Mouse (Mus musculus): ENCODE data around the gene Tmtc4. TPM values are rescaled to one million over a fixed set of nuclear protein-coding genes. Genes with fewer than 3 reads are reported as not detected.
A peak's percentile ranks its signal among the peaks of the same experiment; 100 is the strongest.

Gene Tmtc4
- polyA plus RNA-seq, 1 experiment from 2014 or later: 48.0 TPM

- WGBS: 89% methylated on average over 1 of the region's 1 CpGs
- H3K36me3 ChIP-seq (ENCODE audit: control insufficient read depth, insufficient read depth, low read length): no peaks in the 10 kb centered on the region; the same call in 1 of the 2 replicates
- H3K4me3 ChIP-seq (ENCODE audit: low read depth, low read length): no peak overlapping the region
- no peak overlapping the region for H3K27ac ChIP-seq (ENCODE audit: low read length)
- no peaks in the 10 kb centered on the region for H3K9me3 ChIP-seq (replicated peaks; ENCODE audit: control insufficient read depth, low read length, poor library complexity, severe bottlenecking)
- no peak overlapping the region for H3K4me2 ChIP-seq (ENCODE audit: low read length)
- H3K9ac ChIP-seq (ENCODE audit: low read depth, low read length): no peak overlapping the region
- H3K27me3 ChIP-seq (ENCODE audit: control insufficient read depth, insufficient read depth, low read depth, low read length): no peaks in the 10 kb centered on the region
- peaks cover 14% of the 10 kb centered on the region for H3K4me1 ChIP-seq (ENCODE audit: control insufficient read depth, insufficient read depth, low read length)
- no peak for ATAC-seq
Observed at GRCm38 (mm10) chr14:122887278-122887677, 96.6 kb downstream of the Tmtc4 start.

- no peaks in the 10 kb centered on the region for H3K27me3 ChIP-seq (ENCODE audit: control insufficient read depth, insufficient read depth, low read depth, low read length)
- no peaks in the 10 kb centered on the region for H3K36me3 ChIP-seq (ENCODE audit: control insufficient read depth, insufficient read depth, low read length)
- no peak overlapping the region for H3K4me2 ChIP-seq (ENCODE audit: low read length)
- no peak overlapping the region for H3K27ac ChIP-seq (ENCODE audit: low read length)
- no peaks in the 10 kb centered on the region for H3K9me3 ChIP-seq (replicated peaks; ENCODE audit: control insufficient read depth, low read length, poor library complexity, severe bottlenecking)
- ATAC-seq: no peak
- WGBS: 87% methylated on average over 7 of the region's 7 CpGs
- H3K4me3 ChIP-seq (ENCODE audit: low read depth, low read length): no peak overlapping the region
- H3K4me1 ChIP-seq (ENCODE audit: control insufficient read depth, insufficient read depth, low read length): peaks cover 16% of the 10 kb centered on the region
- no peak overlapping the region for H3K9ac ChIP-seq (ENCODE audit: low read depth, low read length)
Observed at GRCm38 (mm10) chr14:122885893-122886292, 97.9 kb downstream of the Tmtc4 start.

GRCm38 (mm10) chr14:122883821-122884584, 99.8 kb downstream of the Tmtc4 start:
- H3K9ac ChIP-seq (ENCODE audit: low read depth, low read length): no peak overlapping the region
- peak; percentile 46; the same call in 1 of the 2 replicates for ATAC-seq
- no peaks in the 10 kb centered on the region for H3K27me3 ChIP-seq (ENCODE audit: control insufficient read depth, insufficient read depth, low read depth, low read length)
- no peaks in the 10 kb centered on the region for H3K36me3 ChIP-seq (ENCODE audit: control insufficient read depth, insufficient read depth, low read length)
- H3K27ac ChIP-seq (ENCODE audit: low read length): no peak overlapping the region
- peaks cover 16% of the 10 kb centered on the region for H3K4me1 ChIP-seq (ENCODE audit: control insufficient read depth, insufficient read depth, low read length)
- no peaks in the 10 kb centered on the region for H3K9me3 ChIP-seq (replicated peaks; ENCODE audit: control insufficient read depth, low read length, poor library complexity, severe bottlenecking)
- no peak overlapping the region for H3K4me2 ChIP-seq (ENCODE audit: low read length)
- WGBS: 27% methylated on average over 10 of the region's 10 CpGs
- no peak overlapping the region for H3K4me3 ChIP-seq (ENCODE audit: low read depth, low read length)

GRCm38 (mm10) chr14:122883410-122883806, 100.4 kb downstream of the Tmtc4 start:
- Histone ChIP-seq H3K9ac (ENCODE audit: low read depth, low read length) (no peak overlapping the region), H3K9me3 (replicated peaks; ENCODE audit: control insufficient read depth, low read length, poor library complexity, severe bottlenecking) (no peaks in the 10 kb centered on the region), H3K36me3 (ENCODE audit: control insufficient read depth, insufficient read depth, low read length) (no peaks in the 10 kb centered on the region), H3K4me1 (ENCODE audit: control insufficient read depth, insufficient read depth, low read length) (peaks cover 16% of the 10 kb centered on the region), H3K27ac (ENCODE audit: low read length) (no peak overlapping the region; the same call in 1 of the 2 replicates), H3K4me2 (ENCODE audit: low read length) (no peak overlapping the region), H3K4me3 (ENCODE audit: low read depth, low read length) (no peak overlapping the region), H3K27me3 (ENCODE audit: control insufficient read depth, insufficient read depth, low read depth, low read length) (no peaks in the 10 kb centered on the region)
- 43% methylated on average over 4 of the region's 4 CpGs for WGBS
- ATAC-seq: peak; percentile 51

GRCm38 (mm10) chr14:122882795-122883409, 100.9 kb downstream of the Tmtc4 start:
- no peaks in the 10 kb centered on the region for H3K36me3 ChIP-seq (ENCODE audit: control insufficient read depth, insufficient read depth, low read length)
- 49% methylated on average over 7 of the region's 7 CpGs for WGBS
- no peak overlapping the region for H3K4me3 ChIP-seq (ENCODE audit: low read depth, low read length)
- H3K27ac ChIP-seq (ENCODE audit: low read length): peak overlapping the region; percentile 7; the same call in 1 of the 2 replicates
- no peaks in the 10 kb centered on the region for H3K27me3 ChIP-seq (ENCODE audit: control insufficient read depth, insufficient read depth, low read depth, low read length)
- H3K4me1 ChIP-seq (ENCODE audit: control insufficient read depth, insufficient read depth, low read length): peaks cover 16% of the 10 kb centered on the region
- peak; percentile 46 for ATAC-seq
- no peak overlapping the region for H3K4me2 ChIP-seq (ENCODE audit: low read length)
- H3K9me3 ChIP-seq (replicated peaks; ENCODE audit: control insufficient read depth, low read length, poor library complexity, severe bottlenecking): no peaks in the 10 kb centered on the region
- H3K9ac ChIP-seq (ENCODE audit: low read depth, low read length): no peak overlapping the region

GRCm38 (mm10) chr14:122882201-122882639, 101.6 kb downstream of the Tmtc4 start:
- no peak overlapping the region for H3K4me2 ChIP-seq (ENCODE audit: low read length)
- no peaks in the 10 kb centered on the region for H3K27me3 ChIP-seq (ENCODE audit: control insufficient read depth, insufficient read depth, low read depth, low read length)
- H3K27ac ChIP-seq (ENCODE audit: low read length): peak overlapping the region; percentile 7; the same call in 1 of the 2 replicates
- WGBS: 30% methylated on average over 9 of the region's 9 CpGs
- no peak for ATAC-seq
- peaks cover 16% of the 10 kb centered on the region for H3K4me1 ChIP-seq (ENCODE audit: control insufficient read depth, insufficient read depth, low read length)
- H3K4me3 ChIP-seq (ENCODE audit: low read depth, low read length): no peak overlapping the region
- no peaks in the 10 kb centered on the region for H3K36me3 ChIP-seq (ENCODE audit: control insufficient read depth, insufficient read depth, low read length)
- H3K9ac ChIP-seq (ENCODE audit: low read depth, low read length): peak overlapping the region; percentile 7; the same call in 1 of the 2 replicates
- H3K9me3 ChIP-seq (replicated peaks; ENCODE audit: control insufficient read depth, low read length, poor library complexity, severe bottlenecking): no peaks in the 10 kb centered on the region

- H3K9me3 ChIP-seq (replicated peaks; ENCODE audit: control insufficient read depth, low read length, poor library complexity, severe bottlenecking): no peaks in the 10 kb centered on the region
- no peaks in the 10 kb centered on the region for H3K27me3 ChIP-seq (ENCODE audit: control insufficient read depth, insufficient read depth, low read depth, low read length)
- 0 out of 2 replicates have a peak overlapping the region, but pooled peaks have one; percentile 30 for H3K9ac ChIP-seq (ENCODE audit: low read depth, low read length)
- H3K4me1 ChIP-seq (ENCODE audit: control insufficient read depth, insufficient read depth, low read length): peaks cover 16% of the 10 kb centered on the region
- ATAC-seq: no peak
- 58% methylated on average over 2 of the region's 2 CpGs for WGBS
- H3K27ac ChIP-seq (ENCODE audit: low read length): peak overlapping the region; percentile 28; the same call in 1 of the 2 replicates
- no peak overlapping the region for H3K4me2 ChIP-seq (ENCODE audit: low read length)
- H3K4me3 ChIP-seq (ENCODE audit: low read depth, low read length): no peak overlapping the region
- no peaks in the 10 kb centered on the region for H3K36me3 ChIP-seq (ENCODE audit: control insufficient read depth, insufficient read depth, low read length)
Observed at GRCm38 (mm10) chr14:122881699-122882098, 102.1 kb downstream of the Tmtc4 start.

GRCm38 (mm10) chr14:122880291-122880690, 103.5 kb downstream of the Tmtc4 start:
- Histone ChIP-seq H3K9ac (ENCODE audit: low read depth, low read length) (no peak overlapping the region), H3K4me3 (ENCODE audit: low read depth, low read length) (no peak overlapping the region), H3K36me3 (ENCODE audit: control insufficient read depth, insufficient read depth, low read length) (no peaks in the 10 kb centered on the region), H3K4me2 (ENCODE audit: low read length) (no peak overlapping the region), H3K9me3 (replicated peaks; ENCODE audit: control insufficient read depth, low read length, poor library complexity, severe bottlenecking) (no peaks in the 10 kb centered on the region), H3K4me1 (ENCODE audit: control insufficient read depth, insufficient read depth, low read length) (peaks cover 23% of the 10 kb centered on the region), H3K27ac (ENCODE audit: low read length) (no peak overlapping the region), H3K27me3 (ENCODE audit: control insufficient read depth, insufficient read depth, low read depth, low read length) (no peaks in the 10 kb centered on the region)
- WGBS: 79% methylated on average over 7 of the region's 7 CpGs
- no peak for ATAC-seq

- Histone ChIP-seq H3K9ac (ENCODE audit: low read depth, low read length) (no peak overlapping the region), H3K27ac (ENCODE audit: low read length) (no peak overlapping the region; the same call in 1 of the 2 replicates), H3K27me3 (ENCODE audit: control insufficient read depth, insufficient read depth, low read depth, low read length) (no peaks in the 10 kb centered on the region), H3K9me3 (replicated peaks; ENCODE audit: control insufficient read depth, low read length, poor library complexity, severe bottlenecking) (no peaks in the 10 kb centered on the region), H3K4me3 (ENCODE audit: low read depth, low read length) (no peak overlapping the region), H3K4me1 (ENCODE audit: control insufficient read depth, insufficient read depth, low read length) (peaks cover 16% of the 10 kb centered on the region), H3K4me2 (ENCODE audit: low read length) (no peak overlapping the region), H3K36me3 (ENCODE audit: control insufficient read depth, insufficient read depth, low read length) (no peaks in the 10 kb centered on the region)
- ATAC-seq: no peak
- 88% methylated on average over 3 of the region's 3 CpGs for WGBS
Observed at GRCm38 (mm10) chr14:122877787-122878186, 106.0 kb downstream of the Tmtc4 start.
